Mouse (Mus musculus) embryonic fibroblast, embryonic 13.5 days (primary cell): ENCODE data around the gene Acbd6.

Experiments used
- CTCF ChIP-seq: IDR thresholded peaks from 2 replicates; pipeline ENCODE4 v1.5.1; 2011; ENCODE audit warnings: mild to moderate bottlenecking, control low read depth, low read length, moderate library complexity, borderline replicate concordance; ENCODE audit not compliant: insufficient read depth
- POLR2A ChIP-seq: IDR thresholded peaks from 2 replicates; pipeline ENCODE4 v1.6.1; 2011; ENCODE audit warnings: low read depth, mild to moderate bottlenecking, control low read depth, low read length, moderate library complexity

DNA sequence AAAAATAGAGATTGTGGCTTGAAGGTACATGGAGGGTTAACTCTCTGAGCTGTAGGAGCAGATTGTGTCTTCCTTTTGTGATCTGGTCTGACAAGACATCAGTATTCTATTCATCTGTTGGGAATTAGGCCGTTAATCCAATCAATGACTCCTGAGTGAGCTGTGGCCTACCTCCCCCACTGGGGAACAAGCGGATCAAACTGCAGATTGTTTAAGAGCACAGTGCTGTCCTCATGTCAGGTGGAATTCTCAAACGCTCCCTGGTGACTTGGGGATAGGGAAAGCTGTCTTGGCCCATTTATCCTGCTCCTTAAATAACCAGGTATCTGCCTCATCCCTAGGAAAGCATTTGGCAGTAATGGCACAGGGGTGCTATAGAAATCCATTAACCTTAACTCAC, 97.0 kb downstream of the Acbd6 start:
- TF ChIP-seq POLR2A (no peak), CTCF (no peak)
